Mouse (Mus musculus) cerebellum, adult 11-12 months (tissue): ENCODE measurements at regions not wholly inside any gene's neighbourhood (a gene's known extent, or its start where the extent isn't known, plus 50 kb on each side); places are given as distances from the start of the nearest gene placed in this dataset.
"Not testable (repeated sequence)": the region's sequence is repeated elsewhere in the genome, so short reads cannot be mapped to it uniquely, and the experiment has no call there.

Source experiments
- DNase-seq: peaks from one replicate; pipeline ENCODE4 v3.0.0; 2022

DNA sequence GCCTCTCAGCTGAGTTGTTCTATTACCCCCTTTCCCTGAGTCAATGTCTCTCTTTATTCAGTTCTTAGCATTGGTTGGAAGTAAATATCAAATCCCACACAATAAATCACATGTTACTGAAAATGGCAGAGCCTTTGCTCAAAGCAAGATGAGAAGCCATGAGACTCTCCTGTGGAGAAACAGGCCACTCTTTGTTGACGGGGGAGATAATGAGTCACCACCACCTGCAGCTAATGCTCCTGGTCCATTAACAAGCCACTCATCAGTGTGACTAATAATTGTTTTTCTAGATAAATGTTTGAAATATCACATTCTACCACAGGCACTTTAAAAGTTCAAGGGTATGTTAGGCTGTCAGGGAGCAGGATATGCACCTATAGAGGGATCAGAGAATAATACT is 61.0 kb upstream of the Galnt18 start:
- no peak for DNase-seq

DNA sequence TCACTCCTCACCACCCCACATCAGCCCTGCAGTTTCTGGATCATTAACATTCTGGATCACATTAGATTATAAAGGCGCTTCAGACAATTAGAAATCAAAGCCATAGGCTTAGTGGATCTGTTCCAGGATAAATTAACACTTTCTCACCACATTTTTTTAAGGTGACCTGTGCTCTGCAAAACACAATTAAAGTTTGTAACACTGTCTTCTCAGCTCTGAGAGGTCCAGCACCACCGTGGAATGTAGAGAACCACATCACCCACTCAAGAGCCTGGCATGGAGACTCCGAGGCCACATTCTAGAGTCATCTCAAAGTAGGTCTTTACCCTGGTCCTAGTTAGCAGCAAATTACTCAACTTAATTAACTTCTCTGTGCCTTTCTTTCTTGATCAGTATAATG is 58.4 kb upstream of the Galnt18 start:
- no peak for DNase-seq

DNA sequence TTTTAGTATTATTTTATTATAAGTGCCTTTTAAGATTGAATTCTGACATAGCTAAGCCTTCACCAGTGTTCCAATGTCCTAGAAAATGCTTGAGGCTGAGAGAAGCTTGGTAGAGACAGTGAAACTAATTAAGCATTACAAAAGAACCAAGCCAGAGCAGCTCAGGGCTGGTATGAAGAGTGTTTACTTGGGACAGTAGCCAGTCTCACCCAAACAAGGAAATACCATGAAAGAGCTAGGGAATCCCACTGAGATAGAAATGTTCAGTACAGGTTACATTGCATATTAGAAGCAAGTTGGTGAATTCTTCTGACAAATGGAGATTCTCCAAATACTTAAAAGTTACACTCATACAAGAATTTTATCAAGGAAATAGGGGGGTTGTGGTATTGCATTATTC is 54.6 kb upstream of the Galnt18 start:
- not testable (repeated sequence) for DNase-seq

DNA sequence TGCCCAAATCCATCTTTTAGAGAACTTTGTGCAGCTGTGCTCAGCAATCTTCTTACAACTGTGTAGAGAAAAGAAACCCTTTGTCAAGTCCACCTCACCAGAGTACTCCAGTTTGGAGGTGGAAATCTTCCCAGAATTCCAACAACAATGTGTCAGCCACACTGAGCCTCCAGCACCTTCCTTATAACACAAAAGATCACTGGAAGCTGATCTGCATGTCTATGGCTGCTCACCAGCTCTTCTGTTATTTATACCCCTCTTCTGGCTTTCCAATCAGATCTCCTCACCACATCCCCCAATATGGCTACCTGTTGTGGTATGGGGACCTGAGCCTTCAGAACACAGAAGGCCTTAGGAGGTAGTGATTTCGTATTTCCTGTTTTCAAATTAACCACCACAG is 50.2 kb upstream of the Galnt18 start:
- no peak for DNase-seq
